Mouse (Mus musculus) heart, embryonic 16.5 days (tissue): ENCODE measurements at regions not wholly inside any gene's neighbourhood (a gene's known extent, or its start where the extent isn't known, plus 50 kb on each side); places are given as distances from the start of the nearest gene placed in this dataset.
"Not testable (repeated sequence)": the region's sequence is repeated elsewhere in the genome, so short reads cannot be mapped to it uniquely, and the experiment has no call there.

ENCODE experiments used
- ATAC-seq: fragments of 200-750 bp; cut with Nextera tagmentation; replicated peaks from 2 replicates; pipeline ENCODE4 v1.8.0; 2017; ENCODE audit warnings: moderate number of reproducible peaks; ENCODE audit not compliant: insufficient read depth, low FRiP score; ENCODE audit errors: extremely low read depth
- H3K27ac ChIP-seq: fragments of 300-500 bp; sonication (generic); 2 replicates; pipeline ENCODE4 v1.5.1; 2014; ENCODE audit warnings: mild to moderate bottlenecking, low read length, control low read depth, moderate library complexity
- H3K27me3 ChIP-seq: fragments of 300-500 bp; sonication (generic); 2 replicates; pipeline ENCODE4 v1.6.1; 2014; ENCODE audit warnings: low read length, mixed read lengths; ENCODE audit not compliant: control insufficient read depth, insufficient read depth
- H3K36me3 ChIP-seq: fragments of 300-500 bp; sonication (generic); 2 replicates; pipeline ENCODE4 v1.6.1; 2014; ENCODE audit not compliant: control insufficient read depth, insufficient read depth
- H3K4me1 ChIP-seq: fragments of 300-500 bp; sonication (generic); 2 replicates; pipeline ENCODE4 v1.6.1; 2014; ENCODE audit warnings: low read length, mixed read lengths; ENCODE audit not compliant: control insufficient read depth, insufficient read depth
- H3K4me2 ChIP-seq: fragments of 300-500 bp; sonication (generic); 2 replicates; pipeline ENCODE4 v1.6.1; 2014; ENCODE audit warnings: low read depth, mild to moderate bottlenecking, control low read depth, low read length
- H3K4me3 ChIP-seq: fragments of 300-500 bp; sonication (generic); 2 replicates; pipeline ENCODE4 v1.5.1; 2014; ENCODE audit warnings: mild to moderate bottlenecking, control low read depth, low read length
- H3K9ac ChIP-seq: fragments of 300-500 bp; sonication (generic); 2 replicates; pipeline ENCODE4 v1.6.1; 2014; ENCODE audit warnings: low read length, control low read depth
- H3K9me3 ChIP-seq: fragments of 300-500 bp; sonication (generic); replicated peaks from 2 replicates; pipeline ENCODE4 v1.6.1; 2016; ENCODE audit warnings: low read length; ENCODE audit not compliant: control insufficient read depth
- WGBS: fragments of 180-500 bp; shearing (Covaris S2); extraction: QIAGEN DNeasy Blood & Tissue Kit; methylation state at CpG from one replicate; pipeline ENCODE4 v1.1.7; 2014; 5-methylcytosine and 5-hydroxymethylcytosine counted together

- no peaks in the 10 kb centered on the region for H3K4me1 ChIP-seq
- no peak overlapping the region for H3K4me2 ChIP-seq
- no peaks in the 10 kb centered on the region for H3K27me3 ChIP-seq
- H3K9me3 ChIP-seq, result no peaks in the 10 kb centered on the region
- no peak for ATAC-seq
- H3K9ac ChIP-seq, result no peak overlapping the region
- H3K4me3 ChIP-seq, result no peak overlapping the region
- 65% methylated on average over 3 of the region's 3 CpGs for WGBS
- H3K36me3 ChIP-seq, result no peaks in the 10 kb centered on the region
- no peak overlapping the region for H3K27ac ChIP-seq
Measured at GRCm38 (mm10) chr8:39344731-39345130, 1330.1 kb upstream of the Adam24 start.

GRCm38 (mm10) chr8:39346471-39346870 is 1328.4 kb upstream of the Adam24 start:
- no peak for ATAC-seq
- Histone ChIP-seq H3K4me3 (no peak overlapping the region), H3K9me3 (no peaks in the 10 kb centered on the region), H3K36me3 (no peaks in the 10 kb centered on the region), H3K9ac (no peak overlapping the region), H3K27me3 (no peaks in the 10 kb centered on the region), H3K4me1 (no peaks in the 10 kb centered on the region), H3K4me2 (no peak overlapping the region), H3K27ac (no peak overlapping the region)
- 70% methylated on average over 1 of the region's 1 CpGs for WGBS

GRCm38 (mm10) chr8:39348956-39349355 is 1325.9 kb upstream of the Adam24 start:
- no peak overlapping the region for H3K9ac ChIP-seq
- WGBS, result 78% methylated on average over 3 of the region's 3 CpGs

GRCm38 (mm10) chr8:39355412-39355811 is 1319.5 kb upstream of the Adam24 start:
- H3K27ac ChIP-seq, result no peak overlapping the region
- ATAC-seq, result no peak
- H3K4me3 ChIP-seq, result no peak overlapping the region
- no peaks in the 10 kb centered on the region for H3K27me3 ChIP-seq
- H3K4me1 ChIP-seq, result no peaks in the 10 kb centered on the region
- H3K4me2 ChIP-seq, result no peak overlapping the region
- H3K9ac ChIP-seq, result no peak overlapping the region
- no peaks in the 10 kb centered on the region for H3K9me3 ChIP-seq
- WGBS, result 70% methylated on average over 3 of the region's 3 CpGs
- no peaks in the 10 kb centered on the region for H3K36me3 ChIP-seq

More at GRCm38 (mm10) chr8:39348956-39349355, 1325.9 kb upstream of the Adam24 start:
- Histone ChIP-seq H3K27me3 (no peaks in the 10 kb centered on the region), H3K4me3 (no peak overlapping the region), H3K27ac (no peak overlapping the region), H3K9me3 (no peaks in the 10 kb centered on the region), H3K36me3 (no peaks in the 10 kb centered on the region), H3K4me1 (no peaks in the 10 kb centered on the region), H3K4me2 (no peak overlapping the region)
- no peak for ATAC-seq

- no peak overlapping the region for H3K4me3 ChIP-seq
- no peak overlapping the region for H3K27ac ChIP-seq
- no peaks in the 10 kb centered on the region for H3K9me3 ChIP-seq
- no peak overlapping the region for H3K4me2 ChIP-seq
- H3K9ac ChIP-seq, result no peak overlapping the region
- 78% methylated on average over 1 of the region's 1 CpGs for WGBS
- H3K4me1 ChIP-seq, result no peaks in the 10 kb centered on the region
- H3K36me3 ChIP-seq, result no peaks in the 10 kb centered on the region
- no peak for ATAC-seq
- no peaks in the 10 kb centered on the region for H3K27me3 ChIP-seq
Measured at GRCm38 (mm10) chr8:39357111-39357510, 1317.8 kb upstream of the Adam24 start.

- H3K27me3 ChIP-seq, result no peaks in the 10 kb centered on the region
- ATAC-seq, result no peak
- no peak overlapping the region for H3K4me2 ChIP-seq
- no peaks in the 10 kb centered on the region for H3K9me3 ChIP-seq
- H3K9ac ChIP-seq, result no peak overlapping the region
- no peaks in the 10 kb centered on the region for H3K36me3 ChIP-seq
- no peak overlapping the region for H3K4me3 ChIP-seq
- no peaks in the 10 kb centered on the region for H3K4me1 ChIP-seq
- 89% methylated on average over 3 of the region's 3 CpGs for WGBS
- H3K27ac ChIP-seq, result no peak overlapping the region
Measured at GRCm38 (mm10) chr8:39357865-39358264, 1317.0 kb upstream of the Adam24 start.

- not testable (repeated sequence) for H3K9ac ChIP-seq, H3K4me2 ChIP-seq, H3K27ac ChIP-seq, H3K36me3 ChIP-seq, H3K4me1 ChIP-seq, H3K9me3 ChIP-seq, ATAC-seq, H3K4me3 ChIP-seq, H3K27me3 ChIP-seq
- 56% methylated on average over 2 of the region's 2 CpGs for WGBS
Measured at GRCm38 (mm10) chr8:39366346-39366745, 1308.5 kb upstream of the Adam24 start.
